Mouse (Mus musculus) limb, embryonic 14.5 days (tissue): ENCODE measurements at regions not wholly inside any gene's neighbourhood (a gene's known extent, or its start where the extent isn't known, plus 50 kb on each side); places are given as distances from the start of the nearest gene placed in this dataset.

Experiments used
- ATAC-seq: fragments of 200-750 bp; cut with Nextera tagmentation; 2 replicates; pipeline ENCODE4 v1.8.0; 2017; ENCODE audit warnings: low read depth, moderate number of reproducible peaks, moderate TSS enrichment; ENCODE audit not compliant: low FRiP score
- DNase-seq: peaks from one replicate; pipeline ENCODE4 v3.0.0-alpha.2; 2015; ENCODE audit warnings: low spot score
- H3K27ac ChIP-seq: fragments of 300-500 bp; sonication (generic); replicated peaks from 2 replicates; pipeline ENCODE4 v1.5.1; 2014; ENCODE audit warnings: low read depth, mild to moderate bottlenecking, low read length, moderate library complexity, mixed read lengths
- H3K27me3 ChIP-seq: fragments of 300-500 bp; sonication (generic); 2 replicates; pipeline ENCODE4 v1.6.1; 2014; ENCODE audit warnings: low read length, mixed read lengths; ENCODE audit not compliant: control insufficient read depth, insufficient read depth
- H3K36me3 ChIP-seq: fragments of 300-500 bp; sonication (generic); 2 replicates; pipeline ENCODE4 v1.6.1; 2014; ENCODE audit warnings: mild to moderate bottlenecking, low read length, moderate library complexity, mixed read lengths; ENCODE audit not compliant: control insufficient read depth, insufficient read depth
- H3K4me1 ChIP-seq: fragments of 300-500 bp; sonication (generic); 2 replicates; pipeline ENCODE4 v1.6.1; 2014; ENCODE audit warnings: antibody characterized with exemption, low read length, mixed read lengths; ENCODE audit not compliant: control insufficient read depth, insufficient read depth
- H3K4me2 ChIP-seq: fragments of 300-500 bp; sonication (generic); replicated peaks from 2 replicates; pipeline ENCODE4 v1.6.1; 2014; ENCODE audit warnings: low read depth, mild to moderate bottlenecking, low read length, moderate library complexity; ENCODE audit not compliant: severe bottlenecking
- H3K4me3 ChIP-seq: fragments of 300-500 bp; sonication (generic); replicated peaks from 2 replicates; pipeline ENCODE4 v1.5.1; 2014; ENCODE audit warnings: low read length
- H3K9ac ChIP-seq: fragments of 300-500 bp; sonication (generic); 2 replicates; pipeline ENCODE4 v1.6.1; 2014; ENCODE audit warnings: mild to moderate bottlenecking, low read depth, low read length, moderate library complexity; ENCODE audit not compliant: severe bottlenecking
- H3K9me3 ChIP-seq: fragments of 300-500 bp; sonication (generic); 2 replicates; pipeline ENCODE4 v1.6.1; 2016; ENCODE audit warnings: low read length; ENCODE audit not compliant: control insufficient read depth
- POLR2A ChIP-seq: fragments of 200-500 bp; IDR thresholded peaks from 2 replicates; pipeline ENCODE4 v1.8.0; 2012; ENCODE audit warnings: inconsistent platforms, mild to moderate bottlenecking, moderate library complexity, borderline replicate concordance; ENCODE audit not compliant: insufficient read depth, insufficient read length; ENCODE audit errors: extremely low read depth
- WGBS: fragments of 180-500 bp; shearing (Covaris S2); extraction: QIAGEN DNeasy Blood & Tissue Kit; methylation state at CpG from one replicate; pipeline ENCODE4 v1.1.7; 2014; 5-methylcytosine and 5-hydroxymethylcytosine counted together

DNA sequence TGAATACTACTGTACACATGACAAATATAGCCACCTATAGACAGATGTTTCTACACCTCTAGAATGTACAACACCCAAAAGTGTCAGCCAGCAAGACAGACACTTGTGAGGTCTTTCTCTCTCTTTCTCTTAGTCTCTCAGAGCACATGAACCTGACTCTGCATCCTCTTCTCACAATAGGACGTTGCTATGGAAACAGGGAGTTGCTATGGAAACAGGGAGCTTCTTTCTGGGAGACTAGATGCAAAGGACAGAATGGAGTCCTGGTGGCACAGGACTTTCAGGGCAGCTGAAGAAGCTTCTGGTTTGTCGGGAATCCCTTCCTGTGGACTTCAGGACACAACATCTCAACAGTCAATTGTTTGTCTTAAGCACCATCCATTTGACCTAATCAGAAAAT, 230.9 kb downstream of the Tgfb2 start:
- Histone ChIP-seq H3K4me1 (no peaks in the 10 kb centered on the region; the same call in 1 of the 2 replicates), H3K4me3 (no peak overlapping the region), H3K9ac (no peak overlapping the region), H3K9me3 (0 out of 2 replicates have a peak, but pooled peaks cover 6% of the 10 kb centered on the region), H3K4me2 (no peak overlapping the region), H3K36me3 (no peaks in the 10 kb centered on the region), H3K27ac (no peak overlapping the region), H3K27me3 (no peaks in the 10 kb centered on the region)
- DNase-seq (no peak), ATAC-seq (no peak)
- TF ChIP-seq POLR2A, result no peak
- 64% methylated on average over 2 of the region's 2 CpGs for WGBS

DNA sequence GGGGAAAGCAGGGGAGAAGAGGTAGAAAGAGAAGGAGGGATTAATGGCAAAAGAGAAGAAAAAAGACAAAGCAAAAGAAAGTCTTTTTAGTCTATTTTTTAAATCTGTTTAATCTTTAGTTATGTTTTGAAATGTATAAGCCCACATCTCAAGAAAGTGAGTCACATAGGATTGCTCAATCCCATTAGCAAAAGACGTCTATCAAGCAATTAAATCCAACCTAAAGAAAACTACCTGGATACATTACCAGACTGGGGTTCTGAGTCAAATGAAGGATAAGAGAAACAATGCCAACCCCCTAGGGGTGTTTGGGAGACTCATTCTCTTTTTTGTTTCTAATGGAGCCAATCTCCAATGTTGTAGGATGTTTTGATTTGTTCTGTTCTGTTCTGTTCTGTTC, 231.4 kb downstream of the Tgfb2 start:
- Histone ChIP-seq H3K4me1 (no peaks in the 10 kb centered on the region; the same call in 1 of the 2 replicates), H3K9ac (no peak overlapping the region), H3K4me3 (no peak overlapping the region), H3K27me3 (no peaks in the 10 kb centered on the region), H3K9me3 (0 out of 2 replicates have a peak, but pooled peaks cover 6% of the 10 kb centered on the region), H3K4me2 (no peak overlapping the region), H3K27ac (no peak overlapping the region), H3K36me3 (no peaks in the 10 kb centered on the region)
- TF ChIP-seq POLR2A, result no peak
- no peak for DNase-seq
- no peak for ATAC-seq
- 64% methylated on average over 1 of the region's 1 CpGs for WGBS

DNA sequence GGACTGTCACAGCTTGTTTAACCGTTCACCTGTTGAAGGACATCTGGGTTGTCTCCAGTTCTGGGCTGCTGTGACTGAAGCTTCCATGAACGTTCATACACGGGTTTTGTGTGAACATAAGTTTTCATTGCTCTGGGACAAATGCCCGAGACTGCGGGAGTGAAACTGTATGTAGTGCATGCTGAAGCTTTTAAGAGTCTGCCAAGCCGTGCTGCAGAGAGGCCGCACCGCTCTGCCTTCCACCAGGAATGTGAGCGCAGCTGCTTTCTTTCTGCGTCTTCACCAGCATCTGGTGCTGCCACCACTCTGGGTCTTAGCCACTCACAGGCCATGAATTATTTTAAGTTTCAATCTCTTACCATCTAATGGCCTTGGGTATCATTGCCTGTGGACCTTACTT, 232.8 kb downstream of the Tgfb2 start:
- Histone ChIP-seq H3K9me3 (0 out of 2 replicates have a peak, but pooled peaks cover 6% of the 10 kb centered on the region), H3K4me2 (no peak overlapping the region), H3K27ac (no peak overlapping the region), H3K4me3 (no peak overlapping the region), H3K27me3 (no peaks in the 10 kb centered on the region), H3K4me1 (no peaks in the 10 kb centered on the region; the same call in 1 of the 2 replicates), H3K9ac (no peak overlapping the region), H3K36me3 (no peaks in the 10 kb centered on the region)
- no peak for TF ChIP-seq POLR2A
- peak; percentile 84 for DNase-seq
- WGBS, result 51% methylated on average over 10 of the region's 10 CpGs
- ATAC-seq, result peak; percentile 69

GRCm38 (mm10) chr1:186465526-186465925, 240.3 kb downstream of the Tgfb2 start:
- Histone ChIP-seq H3K9ac (no peak overlapping the region), H3K27me3 (no peaks in the 10 kb centered on the region), H3K9me3 (no peaks in the 10 kb centered on the region), H3K4me1 (no peaks in the 10 kb centered on the region), H3K4me3 (no peak overlapping the region), H3K4me2 (no peak overlapping the region), H3K36me3 (no peaks in the 10 kb centered on the region), H3K27ac (no peak overlapping the region)
- no peak for TF ChIP-seq POLR2A
- no peak for ATAC-seq
- no peak for DNase-seq
- 90% methylated on average over 5 of the region's 5 CpGs for WGBS

DNA sequence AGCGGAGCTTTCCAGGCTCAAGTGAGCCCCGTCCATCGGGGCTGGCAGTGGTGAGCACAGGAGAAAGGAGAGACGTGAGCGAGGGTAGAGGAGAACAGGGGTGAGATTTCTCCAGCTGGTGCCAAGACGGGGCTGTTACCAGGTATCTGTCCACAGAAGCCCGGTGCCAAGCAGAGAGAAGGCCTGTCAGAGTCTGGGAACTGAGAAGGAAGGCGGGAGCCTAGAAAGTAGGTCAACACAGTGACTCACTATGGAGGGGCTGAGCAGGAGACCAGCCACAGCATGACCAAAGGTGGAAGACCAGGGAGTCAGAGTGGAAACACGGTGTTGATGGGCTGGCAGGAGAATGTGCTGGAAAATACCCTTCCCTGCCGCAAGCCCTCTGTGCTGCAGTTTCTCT, 245.0 kb downstream of the Tgfb2 start:
- no peak for DNase-seq
- no peak for ATAC-seq
- WGBS, result 80% methylated on average over 10 of the region's 10 CpGs
- Histone ChIP-seq H3K4me3 (no peak overlapping the region), H3K9ac (no peak overlapping the region), H3K4me1 (peaks cover 7% of the 10 kb centered on the region), H3K27me3 (no peaks in the 10 kb centered on the region), H3K9me3 (no peaks in the 10 kb centered on the region), H3K4me2 (no peak overlapping the region), H3K27ac (no peak overlapping the region), H3K36me3 (no peaks in the 10 kb centered on the region)
- no peak for TF ChIP-seq POLR2A
